In genomic region chr11:32621831-32622478, GRCm38 (mm10) we compare ENCODE assay signal across 17 mouse cellular contexts. TPM values are rescaled to one million over a fixed set of nuclear protein-coding genes. Genes with fewer than 3 reads are reported as not detected.
DNase-seq lines count a peak whose midpoint lies in the region; ATAC-seq and TF ChIP-seq lines count a peak whose summit lies in the region.
"Had no signal": no experiment of that assay in that cellular context is flagged by ENCODE, and none has a peak within 500 bp of the region (broad histone marks: within the 10 kb centered on the region; RNA-seq: fewer than 3 reads in every experiment).

No protein-coding gene starts in this region.

- intact Hi-C loops in gastrocnemius, adult 2 months (cut with DNase I): loop anchor here (10.0 kb wide), 1 partner anchor 523 kb away; the partner anchor contains the start of gene Fgf18
- intact Hi-C loops in gastrocnemius, postnatal 14 days (cut with DNase I; ENCODE audit: low total_unique reads): loop anchor here (10.0 kb wide), 1 partner anchor 523 kb away; the partner anchor contains the start of gene Fgf18
- intact Hi-C loops in gastrocnemius, postnatal 36 days (cut with DNase I): loop anchor here (10.0 kb wide), 1 partner anchor 523 kb away; the partner anchor contains the start of gene Fgf18

- H3K27me3 ChIP-seq in lung, postnatal 0 days (replicated peaks; ENCODE audit: insufficient read depth, low read length): no peaks in the 10 kb centered on the region
- H3K27me3 ChIP-seq: embryonic facial prominence, embryonic 15.5 days; forebrain, embryonic 13.5 days; heart, embryonic 13.5 days; hindbrain, embryonic 15.5 days had no signal

- H3K27ac ChIP-seq in gastrocnemius, adult 2 months: no peak overlapping the region; the same call in 1 of the 2 replicates
- H3K27ac ChIP-seq in lung, postnatal 0 days (ENCODE audit: low read length): no peak overlapping the region
- H3K27ac ChIP-seq: embryonic facial prominence, embryonic 15.5 days; forebrain, embryonic 13.5 days; heart, embryonic 13.5 days had no signal

- H3K4me2 ChIP-seq in lung, postnatal 0 days (replicated peaks; ENCODE audit: low read depth, low read length): no peak overlapping the region
- H3K4me2 ChIP-seq: embryonic facial prominence, embryonic 15.5 days; forebrain, embryonic 13.5 days; heart, embryonic 13.5 days; hindbrain, embryonic 15.5 days had no signal

- 61% methylated on average over 12 of the region's 12 CpGs for WGBS in lung, postnatal 0 days

- no peak for TF ChIP-seq EP300 in lung, postnatal 0 days (IDR thresholded peaks at IDR 0.05)

- no peak for TF ChIP-seq CTCF in gastrocnemius, adult 2 months (IDR thresholded peaks at IDR 0.05)
- no peak for TF ChIP-seq CTCF in lung, postnatal 0 days (IDR thresholded peaks at IDR 0.05)

- no peak overlapping the region for H3K9ac ChIP-seq in lung, postnatal 0 days (replicated peaks; ENCODE audit: low read depth)
- H3K9ac ChIP-seq: embryonic facial prominence, embryonic 15.5 days; forebrain, embryonic 13.5 days; heart, embryonic 13.5 days; hindbrain, embryonic 15.5 days had no signal

- H3K4me1 ChIP-seq in lung, postnatal 0 days (ENCODE audit: insufficient read depth, low read depth, low read length): peaks cover 8% of the 10 kb centered on the region; the same call in 1 of the 2 replicates

- DNase-seq in gastrocnemius, adult 2 months: peak; percentile 44
- DNase-seq in gastrocnemius, postnatal 14 days: no peak
- peak; percentile 51 to 55 for DNase-seq in layer of hippocampus, postnatal 14 days (ENCODE audit: low spot score in 2 of 2)
- no peak for DNase-seq in layer of hippocampus, postnatal 25 days (ENCODE audit: extremely low spot score in 1 of 2, low spot score in 1 of 2)
- peak; percentile 99 for DNase-seq in cerebellum, adult 11-12 months
- peak; percentile 97 to 99 for DNase-seq in cerebellum, postnatal 25 days
- no peak for DNase-seq in lung, postnatal 0 days (ENCODE audit: low spot score)
- no peak for DNase-seq in gastrocnemius, postnatal 36 days
- DNase-seq: gastrocnemius, postnatal 10 days; kidney, adult 2 months; kidney, postnatal 4 days; lung, adult 2 months; right cerebral cortex, postnatal 25 days had no signal

- no peak overlapping the region for H3K4me3 ChIP-seq in gastrocnemius, adult 2 months
- H3K4me3 ChIP-seq in lung, postnatal 0 days (ENCODE audit: low read depth, low read length): no peak overlapping the region
- H3K4me3 ChIP-seq: embryonic facial prominence, embryonic 15.5 days; forebrain, embryonic 13.5 days; heart, embryonic 13.5 days; hindbrain, embryonic 15.5 days had no signal

- ATAC-seq in lung, postnatal 0 days: no peak
- ATAC-seq: forebrain, embryonic 13.5 days had no signal

- H3K36me3 ChIP-seq in lung, postnatal 0 days (ENCODE audit: insufficient read depth, low read length): no peaks in the 10 kb centered on the region
- H3K36me3 ChIP-seq: embryonic facial prominence, embryonic 15.5 days; heart, embryonic 13.5 days; hindbrain, embryonic 15.5 days had no signal

- no peaks in the 10 kb centered on the region for H3K9me3 ChIP-seq in lung, postnatal 0 days (ENCODE audit: low read length)
- H3K9me3 ChIP-seq: embryonic facial prominence, embryonic 15.5 days; forebrain, embryonic 13.5 days; heart, embryonic 13.5 days; hindbrain, embryonic 15.5 days had no signal

RNA-seq across cellular contexts. Expression of gene Fbxw11, which starts 20.6 kb away (rescaled TPM):
- total RNA-seq in gastrocnemius, adult 2 months (2021): 10 to 100 TPM; 56.9 to 68.9 TPM
- total RNA-seq in gastrocnemius, postnatal 14 days (2021): 10 to 100 TPM; 53.3 to 53.6 TPM
- total RNA-seq in layer of hippocampus, postnatal 14 days (2021): 100 to 1,000 TPM; 130 to 137 TPM
- 100 to 1,000 TPM; 139 to 150 TPM for total RNA-seq in layer of hippocampus, postnatal 25 days (2021)
- polyA plus RNA-seq in lung, postnatal 0 days (2015; fragmentation: Nextera tagmentation; extraction: Ambion mirVana): 46.6 and 54.2 TPM in 2 replicates
- total RNA-seq in gastrocnemius, postnatal 36 days (2021): 10 to 100 TPM; 51.0 to 52.6 TPM

Comparison
In these comparisons a context has a peak if more than half of its experiments do, and no peak if none do; other contexts are left out.
1. DNase-seq: peak in gastrocnemius, adult 2 months (single experiment), layer of hippocampus, postnatal 14 days (2 of 2), cerebellum, adult 11-12 months (single experiment) and cerebellum, postnatal 25 days (2 of 2); none in gastrocnemius, postnatal 14 days (single experiment), layer of hippocampus, postnatal 25 days (0 of 2), lung, postnatal 0 days (single experiment) and gastrocnemius, postnatal 36 days (0 of 2).